Comparison of ENCODE assay signal across 19 mouse cellular contexts in the genomic region with DNA sequence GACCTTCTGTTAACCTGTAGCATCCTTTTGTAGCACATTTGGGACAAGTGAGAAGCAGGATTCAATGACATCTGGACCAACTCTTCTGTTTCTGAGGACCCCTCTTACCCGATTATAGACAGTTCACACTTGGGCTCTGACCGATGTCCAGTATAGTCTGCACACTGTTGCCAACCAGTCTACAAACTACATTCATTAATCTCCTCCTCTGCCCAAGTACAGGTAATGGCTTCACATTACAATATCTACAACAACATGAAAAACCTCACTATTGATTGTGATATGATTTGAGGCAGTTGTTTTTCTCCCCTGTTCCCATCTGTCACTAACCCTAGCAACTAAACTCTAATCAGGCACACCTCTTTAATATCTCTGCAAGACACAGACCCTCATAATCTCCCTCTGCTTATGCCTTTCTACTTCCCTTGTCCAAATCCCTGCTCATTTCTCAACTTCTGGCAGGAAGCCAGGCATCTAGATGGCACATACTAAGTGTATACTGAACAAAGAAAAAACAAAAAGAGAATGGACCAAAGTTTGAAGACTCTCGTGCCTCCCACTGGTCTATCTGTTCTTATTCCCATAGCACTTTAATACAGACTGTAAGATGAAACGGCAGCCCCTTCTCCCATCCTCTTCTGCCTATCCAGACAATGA.
DNase-seq lines count a peak whose midpoint lies in the region; ATAC-seq and TF ChIP-seq lines count a peak whose summit lies in the region.
"Had no signal": no experiment of that assay in that cellular context is flagged by ENCODE, and none has a peak within 500 bp of the region (broad histone marks: within the 10 kb centered on the region; RNA-seq: fewer than 3 reads in every experiment).

No protein-coding gene starts in this region.

- no peak for TF ChIP-seq CTCF in midbrain, postnatal 0 days (IDR thresholded peaks at IDR 0.05)

- peaks cover 15% of the 10 kb centered on the region for H3K4me1 ChIP-seq in midbrain, embryonic 13.5 days (replicated peaks)
- H3K4me1 ChIP-seq in midbrain, postnatal 0 days (ENCODE audit: insufficient read depth, low read length), result no peaks in the 10 kb centered on the region
- H3K4me1 ChIP-seq in forebrain, embryonic 11.5 days (replicated peaks; ENCODE audit: control insufficient read depth, insufficient read depth, low read length), result peaks cover 8% of the 10 kb centered on the region
- H3K4me1 ChIP-seq: liver, embryonic 15.5 days; neural tube, embryonic 12.5 days had no signal

- peak; percentile 16 for DNase-seq in heart, adult 11 months
- DNase-seq in heart, adult 18-20 months, result no peak
- DNase-seq in midbrain, postnatal 0 days (ENCODE audit: low spot score), result no peak
- DNase-seq in forebrain, embryonic 11.5 days (ENCODE audit: low spot score), result no peak
- DNase-seq in urinary bladder, postnatal 10 days (ENCODE audit: low spot score), result no peak
- DNase-seq in kidney, postnatal 36 days, result no peak
- DNase-seq: B cell, adult 2 months; gastrocnemius, postnatal 36 days; heart, postnatal 14 days; right cerebral cortex, postnatal 4 days; thymus, postnatal 4 days had no signal

- H3K4me3 ChIP-seq in midbrain, embryonic 13.5 days (replicated peaks), result no peak overlapping the region
- no peak overlapping the region for H3K4me3 ChIP-seq in midbrain, postnatal 0 days (ENCODE audit: low read depth, low read length)
- no peak overlapping the region for H3K4me3 ChIP-seq in forebrain, embryonic 11.5 days (ENCODE audit: low read depth, low read length)
- H3K4me3 ChIP-seq: erythroblast, embryonic 14.5 days; liver, embryonic 15.5 days; neural tube, embryonic 12.5 days had no signal

- peak overlapping the region; percentile 25 for H3K27ac ChIP-seq in midbrain, embryonic 13.5 days
- no peak overlapping the region for H3K27ac ChIP-seq in midbrain, postnatal 0 days (ENCODE audit: low read depth, low read length)
- H3K27ac ChIP-seq in forebrain, embryonic 11.5 days (ENCODE audit: low read depth, low read length), result peak overlapping the region; percentile 42; the same call in 1 of the 2 replicates
- H3K27ac ChIP-seq: hindbrain, embryonic 14.5 days; kidney, postnatal 0 days; liver, embryonic 15.5 days; neural tube, embryonic 12.5 days had no signal

- ATAC-seq in midbrain, embryonic 13.5 days, result 0 out of 2 replicates have a peak, but pooled peaks have one; percentile 40
- no peak for ATAC-seq in midbrain, postnatal 0 days (ENCODE audit: low FRiP score)
- ATAC-seq in forebrain, embryonic 11.5 days (replicated peaks; ENCODE audit: low FRiP score), result no peak
- ATAC-seq: intestine, embryonic 16.5 days had no signal

- H3K36me3 ChIP-seq in midbrain, embryonic 13.5 days, result no peaks in the 10 kb centered on the region
- no peaks in the 10 kb centered on the region for H3K36me3 ChIP-seq in midbrain, postnatal 0 days (ENCODE audit: insufficient read depth, low read length)
- no peaks in the 10 kb centered on the region for H3K36me3 ChIP-seq in forebrain, embryonic 11.5 days (ENCODE audit: control insufficient read depth, insufficient read depth, low read length)
- H3K36me3 ChIP-seq: liver, embryonic 15.5 days; neural tube, embryonic 12.5 days had no signal

- H3K9me3 ChIP-seq in midbrain, embryonic 13.5 days, result no peaks in the 10 kb centered on the region
- no peaks in the 10 kb centered on the region for H3K9me3 ChIP-seq in midbrain, postnatal 0 days (ENCODE audit: low read length)
- no peaks in the 10 kb centered on the region; the same call in 1 of the 2 replicates for H3K9me3 ChIP-seq in forebrain, embryonic 11.5 days (ENCODE audit: control insufficient read depth, low read length)
- H3K9me3 ChIP-seq: liver, embryonic 15.5 days; neural tube, embryonic 12.5 days had no signal

- no peak overlapping the region for H3K9ac ChIP-seq in midbrain, embryonic 13.5 days (replicated peaks)
- no peak overlapping the region for H3K9ac ChIP-seq in midbrain, postnatal 0 days (replicated peaks; ENCODE audit: low read length, poor library complexity, severe bottlenecking)
- H3K9ac ChIP-seq in forebrain, embryonic 11.5 days (ENCODE audit: low read length), result no peak overlapping the region
- H3K9ac ChIP-seq: hindbrain, embryonic 14.5 days; liver, embryonic 15.5 days; neural tube, embryonic 12.5 days had no signal

- no peak overlapping the region for H3K4me2 ChIP-seq in midbrain, embryonic 13.5 days (replicated peaks)
- H3K4me2 ChIP-seq in midbrain, postnatal 0 days (ENCODE audit: low read depth, low read length, poor library complexity, severe bottlenecking), result no peak overlapping the region
- no peak overlapping the region for H3K4me2 ChIP-seq in forebrain, embryonic 11.5 days (ENCODE audit: low read depth, low read length, severe bottlenecking)
- H3K4me2 ChIP-seq: heart, embryonic 11.5 days; hindbrain, embryonic 14.5 days; liver, embryonic 15.5 days; neural tube, embryonic 12.5 days had no signal

- no peaks in the 10 kb centered on the region for H3K27me3 ChIP-seq in midbrain, embryonic 13.5 days
- no peaks in the 10 kb centered on the region for H3K27me3 ChIP-seq in midbrain, postnatal 0 days (ENCODE audit: insufficient read depth, low read length)
- H3K27me3 ChIP-seq in forebrain, embryonic 11.5 days (ENCODE audit: control insufficient read depth, insufficient read depth, low read length), result no peaks in the 10 kb centered on the region
- H3K27me3 ChIP-seq: liver, embryonic 15.5 days; neural tube, embryonic 12.5 days had no signal

- WGBS in midbrain, embryonic 13.5 days, result 63% methylated on average over 4 of the region's 4 CpGs
- 57% methylated on average over 4 of the region's 4 CpGs for WGBS in midbrain, postnatal 0 days
- WGBS in forebrain, embryonic 11.5 days, result 77% methylated on average over 4 of the region's 4 CpGs
